Mouse (Mus musculus): ENCODE data around the gene Camkk2.

Camkk2 gene

GRCm38 (mm10) chr5:122779277-122779834 is at the start of gene Camkk2:
Gene Camkk2, minus strand, starts transcription at chr5:122779409.
- no peak for TF ChIP-seq GATA4 (IDR thresholded peaks at IDR 0.05; ENCODE audit: insufficient replicate concordance, low read length)

- no peak for TF ChIP-seq GATA4 (IDR thresholded peaks at IDR 0.05; ENCODE audit: insufficient replicate concordance, low read length)
These were observed 45.9 kb upstream of the Camkk2 start for GRCm38 (mm10) chr5:122825099-122825498.

- TF ChIP-seq GATA4 (IDR thresholded peaks at IDR 0.05; ENCODE audit: insufficient replicate concordance, low read length) = no peak
These were observed 45.2 kb upstream of the Camkk2 start for GRCm38 (mm10) chr5:122824450-122824849.

DNA sequence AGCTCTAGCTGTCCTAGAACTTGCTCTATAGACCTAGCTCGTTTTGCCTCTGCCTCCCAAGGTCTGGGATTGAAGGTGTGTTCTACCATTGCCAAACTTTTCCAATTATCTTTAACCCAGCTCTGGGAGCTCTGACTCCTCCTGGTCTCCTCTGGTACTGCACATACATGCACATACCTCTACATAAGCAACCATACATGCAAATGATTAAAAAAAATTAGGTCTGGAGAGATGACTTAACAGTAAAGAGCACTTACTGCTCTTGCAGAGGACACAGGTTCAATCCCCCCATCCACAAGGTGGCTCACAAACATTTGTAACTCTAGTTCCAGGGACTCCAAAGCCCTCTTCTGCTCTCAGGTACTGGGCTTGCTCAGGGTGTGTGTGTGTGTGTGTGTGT is 44.8 kb upstream of the Camkk2 start:
- TF ChIP-seq GATA4 (IDR thresholded peaks at IDR 0.05; ENCODE audit: insufficient replicate concordance, low read length) = no peak

- no peak for TF ChIP-seq GATA4 (IDR thresholded peaks at IDR 0.05; ENCODE audit: insufficient replicate concordance, low read length)
These were observed 43.2 kb upstream of the Camkk2 start for GRCm38 (mm10) chr5:122822441-122822840.

GRCm38 (mm10) chr5:122821524-122821885 is 42.3 kb upstream of the Camkk2 start:
- no peak for TF ChIP-seq GATA4 (IDR thresholded peaks at IDR 0.05; ENCODE audit: insufficient replicate concordance, low read length)

GRCm38 (mm10) chr5:122820777-122821523 is 41.7 kb upstream of the Camkk2 start, which contains the start of gene Anapc5:
Gene Anapc5, minus strand, starts transcription at chr5:122821339.
- 0 out of 2 replicates have a peak, but pooled peaks have one; percentile 49 for TF ChIP-seq GATA4 (IDR thresholded peaks at IDR 0.05; ENCODE audit: insufficient replicate concordance, low read length)

DNA sequence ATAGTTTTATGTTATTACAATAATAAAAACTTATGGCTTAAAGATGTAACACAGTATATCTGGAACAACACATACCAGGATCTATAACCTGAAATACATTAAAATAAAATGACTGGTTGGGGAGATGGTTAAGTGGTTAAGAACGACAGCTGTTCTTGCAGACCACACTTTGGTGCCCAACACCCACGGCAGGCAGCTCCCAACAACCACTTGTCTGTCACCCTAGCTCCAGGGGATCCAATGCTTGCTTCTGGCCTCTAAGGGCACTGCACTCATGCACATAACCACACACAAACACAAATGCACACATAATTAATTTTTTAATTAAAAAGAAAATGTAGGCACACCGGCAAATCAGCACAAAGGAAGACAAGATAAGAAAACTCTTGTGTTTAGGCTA is 33.5 kb upstream of the Camkk2 start:
- TF ChIP-seq GATA4 (IDR thresholded peaks at IDR 0.05; ENCODE audit: insufficient replicate concordance, low read length) = no peak

GRCm38 (mm10) chr5:122811364-122812079 is 32.3 kb upstream of the Camkk2 start:
- TF ChIP-seq GATA4 (IDR thresholded peaks at IDR 0.05; ENCODE audit: insufficient replicate concordance, low read length) = no peak

- no peak for TF ChIP-seq GATA4 (IDR thresholded peaks at IDR 0.05; ENCODE audit: insufficient replicate concordance, low read length)
These were observed 26.3 kb upstream of the Camkk2 start for GRCm38 (mm10) chr5:122805503-122805902.

GRCm38 (mm10) chr5:122802706-122803105 is 23.5 kb upstream of the Camkk2 start:
- no peak for TF ChIP-seq GATA4 (IDR thresholded peaks at IDR 0.05; ENCODE audit: insufficient replicate concordance, low read length)

DNA sequence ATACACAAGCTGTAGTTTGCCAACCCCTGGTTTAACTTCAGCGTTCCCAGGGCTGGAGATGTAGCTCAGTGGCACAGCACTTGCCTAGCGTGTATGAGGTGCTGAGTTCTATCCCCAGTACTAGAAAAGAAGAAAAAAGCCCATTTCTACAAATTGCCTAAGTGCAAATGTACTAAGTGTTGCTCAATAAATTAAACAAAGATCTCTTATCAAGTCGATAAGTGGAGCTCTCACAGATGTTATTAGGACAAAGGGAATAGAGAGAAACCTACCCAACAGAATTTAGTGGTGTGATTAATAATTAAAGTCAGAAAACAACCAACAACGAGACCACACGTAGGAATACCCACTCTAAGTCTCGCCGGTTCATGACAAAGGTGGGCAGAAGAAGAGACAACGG is 22.5 kb upstream of the Camkk2 start:
- peak; percentile 72 for TF ChIP-seq GATA4 (IDR thresholded peaks at IDR 0.05; ENCODE audit: insufficient replicate concordance, low read length)

- peak; percentile 72; the same call in 1 of the 2 replicates for TF ChIP-seq GATA4 (IDR thresholded peaks at IDR 0.05; ENCODE audit: insufficient replicate concordance, low read length)
These were observed 21.3 kb upstream of the Camkk2 start for GRCm38 (mm10) chr5:122800345-122801010.

DNA sequence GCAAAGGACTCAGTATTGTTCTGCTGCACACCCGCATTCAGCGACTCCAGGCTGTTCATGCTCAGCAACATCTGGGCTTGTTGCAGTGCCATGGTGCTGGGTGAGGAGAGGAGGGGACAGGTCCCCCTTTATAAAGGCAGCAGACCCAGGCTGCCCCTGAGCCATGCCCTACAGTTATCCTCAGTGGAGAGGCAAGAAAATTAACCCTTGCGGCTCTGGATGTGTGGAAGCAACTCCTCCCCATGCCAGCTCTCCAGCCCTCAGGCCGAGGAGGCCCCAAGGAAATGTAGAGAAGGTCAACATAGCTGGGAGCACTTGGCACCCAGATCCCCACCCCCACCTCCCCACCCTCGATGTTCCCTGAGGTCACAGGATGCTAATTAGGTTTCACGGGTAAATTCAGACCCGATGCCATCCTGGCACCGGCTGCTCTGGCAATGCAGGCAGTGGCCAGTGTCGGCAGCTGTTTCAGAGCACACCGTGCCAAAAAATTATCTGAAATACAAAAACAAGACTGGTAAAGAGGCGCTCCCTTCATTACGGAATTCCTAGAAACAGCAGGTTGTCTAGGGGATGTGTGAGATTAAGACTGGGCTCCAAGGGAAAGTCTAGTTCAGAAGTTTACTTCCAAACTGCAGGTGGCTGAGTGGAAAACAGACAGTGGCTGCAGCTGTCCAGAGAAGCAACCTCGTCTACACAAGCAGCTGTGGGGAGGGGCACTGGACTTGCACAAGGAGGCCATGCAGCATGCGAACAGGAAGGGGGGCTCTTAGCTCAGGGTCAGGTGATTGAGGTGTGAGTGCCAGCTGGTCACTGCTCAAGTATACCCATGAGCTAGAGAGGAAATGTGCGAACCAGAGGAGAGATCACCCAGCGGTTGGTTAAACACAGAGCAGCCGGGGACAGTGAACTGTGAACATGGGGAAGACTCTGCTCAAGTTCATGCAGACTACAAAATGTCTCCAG is 20.5 kb upstream of the Camkk2 start:
- TF ChIP-seq GATA4 (IDR thresholded peaks at IDR 0.05; ENCODE audit: insufficient replicate concordance, low read length) = no peak

Measured in liver, adult (tissue).